Mouse (Mus musculus) limb, embryonic 11.5 days (tissue): ENCODE measurements at regions not wholly inside any gene's neighbourhood (a gene's known extent, or its start where the extent isn't known, plus 50 kb on each side); places are given as distances from the start of the nearest gene placed in this dataset.

Experiments used
- ATAC-seq: fragments of 200-750 bp; cut with Nextera tagmentation; 2 replicates; pipeline ENCODE4 v1.8.0; 2017; ENCODE audit warnings: low read depth; ENCODE audit not compliant: insufficient number of reproducible peaks, low FRiP score, low TSS enrichment
- DNase-seq: peaks from one replicate; pipeline ENCODE4 v3.0.0-alpha.2; 2015; ENCODE audit warnings: low spot score
- H3K27ac ChIP-seq: fragments of 300-500 bp; sonication (generic); replicated peaks from 2 replicates; pipeline ENCODE4 v1.5.1; 2014; ENCODE audit warnings: low read depth, mild to moderate bottlenecking, low read length
- H3K27me3 ChIP-seq: fragments of 300-500 bp; sonication (generic); 2 replicates; pipeline ENCODE4 v1.6.1; 2014; ENCODE audit warnings: mild to moderate bottlenecking, low read length, mixed read lengths; ENCODE audit not compliant: control insufficient read depth, insufficient read depth
- H3K36me3 ChIP-seq: fragments of 300-500 bp; sonication (generic); 2 replicates; pipeline ENCODE4 v1.6.1; 2014; ENCODE audit warnings: mild to moderate bottlenecking, low read length, moderate library complexity, mixed read lengths; ENCODE audit not compliant: control insufficient read depth, insufficient read depth
- H3K4me1 ChIP-seq: fragments of 300-500 bp; sonication (generic); 2 replicates; pipeline ENCODE4 v1.6.1; 2014; ENCODE audit warnings: low read length, mixed read lengths; ENCODE audit not compliant: control insufficient read depth, insufficient read depth
- H3K4me2 ChIP-seq: fragments of 300-500 bp; sonication (generic); 2 replicates; pipeline ENCODE4 v1.6.1; 2014; ENCODE audit warnings: low read depth, mild to moderate bottlenecking, moderate library complexity; ENCODE audit not compliant: severe bottlenecking
- H3K4me3 ChIP-seq: fragments of 300-500 bp; sonication (generic); 2 replicates; pipeline ENCODE4 v1.5.1; 2014; ENCODE audit warnings: low read depth, low read length
- H3K9ac ChIP-seq: fragments of 300-500 bp; sonication (generic); 2 replicates; pipeline ENCODE4 v1.6.1; 2014; ENCODE audit warnings: mild to moderate bottlenecking, low read length
- H3K9me3 ChIP-seq: fragments of 300-500 bp; sonication (generic); 2 replicates; pipeline ENCODE4 v1.6.1; 2016; ENCODE audit warnings: low read length; ENCODE audit not compliant: control insufficient read depth
- whole genome bisulfite sequencing: fragments of 180-500 bp; shearing (Covaris S2); extraction: QIAGEN DNeasy Blood & Tissue Kit; methylation state at CpG from one replicate; pipeline ENCODE4 v1.1.7; 2014; 5-methylcytosine and 5-hydroxymethylcytosine counted together

GRCm38 (mm10) chr13:42459892-42460291 is 158.6 kb downstream of the Edn1 start:
- Histone ChIP-seq H3K4me1 (no peaks in the 10 kb centered on the region), H3K9ac (no peak overlapping the region), H3K36me3 (no peaks in the 10 kb centered on the region), H3K4me2 (no peak overlapping the region), H3K9me3 (no peaks in the 10 kb centered on the region), H3K27ac (no peak overlapping the region), H3K4me3 (no peak overlapping the region), H3K27me3 (no peaks in the 10 kb centered on the region)
- no peak for ATAC-seq
- 86% methylated on average over 3 of the region's 3 CpGs for WGBS
- DNase-seq = no peak

GRCm38 (mm10) chr13:42478825-42479224 is 177.5 kb downstream of the Edn1 start:
- Histone ChIP-seq H3K4me2 (no peak overlapping the region), H3K27me3 (no peaks in the 10 kb centered on the region), H3K9me3 (no peaks in the 10 kb centered on the region), H3K27ac (no peak overlapping the region), H3K4me3 (no peak overlapping the region), H3K4me1 (no peaks in the 10 kb centered on the region), H3K9ac (no peak overlapping the region), H3K36me3 (no peaks in the 10 kb centered on the region)
- WGBS = 86% methylated on average over 3 of the region's 3 CpGs
- ATAC-seq = no peak
- DNase-seq = no peak

GRCm38 (mm10) chr13:42490956-42491680 is 189.3 kb upstream of the Phactr1 start:
- H3K4me3 ChIP-seq = no peak overlapping the region
- ATAC-seq (no peak), DNase-seq (no peak)
- H3K27ac ChIP-seq = no peak overlapping the region
- H3K36me3 ChIP-seq = no peaks in the 10 kb centered on the region
- no peaks in the 10 kb centered on the region for H3K9me3 ChIP-seq
- H3K4me2 ChIP-seq = no peak overlapping the region
- no peaks in the 10 kb centered on the region for H3K4me1 ChIP-seq
- no peak overlapping the region for H3K9ac ChIP-seq
- WGBS = 77% methylated on average over 4 of the region's 4 CpGs
- no peaks in the 10 kb centered on the region for H3K27me3 ChIP-seq

- Histone ChIP-seq H3K9me3 (no peaks in the 10 kb centered on the region), H3K27me3 (no peaks in the 10 kb centered on the region), H3K36me3 (no peaks in the 10 kb centered on the region), H3K4me2 (no peak overlapping the region), H3K9ac (no peak overlapping the region), H3K4me1 (no peaks in the 10 kb centered on the region), H3K27ac (no peak overlapping the region), H3K4me3 (no peak overlapping the region)
- no peak for DNase-seq
- ATAC-seq = no peak
- 78% methylated on average over 5 of the region's 5 CpGs for WGBS
Observed at GRCm38 (mm10) chr13:42494371-42494770, 186.1 kb upstream of the Phactr1 start.

- H3K9me3 ChIP-seq = no peaks in the 10 kb centered on the region
- no peak overlapping the region for H3K9ac ChIP-seq
- H3K36me3 ChIP-seq = no peaks in the 10 kb centered on the region
- WGBS = 84% methylated on average over 4 of the region's 4 CpGs
- H3K4me1 ChIP-seq = no peaks in the 10 kb centered on the region
- no peak overlapping the region for H3K4me2 ChIP-seq
- no peaks in the 10 kb centered on the region for H3K27me3 ChIP-seq
- ATAC-seq (no peak), DNase-seq (no peak)
- no peak overlapping the region for H3K27ac ChIP-seq
- no peak overlapping the region for H3K4me3 ChIP-seq
Observed at GRCm38 (mm10) chr13:42498351-42498750, 182.1 kb upstream of the Phactr1 start.

- no peaks in the 10 kb centered on the region for H3K4me1 ChIP-seq
Observed at GRCm38 (mm10) chr13:42507535-42507934, 172.9 kb upstream of the Phactr1 start.

GRCm38 (mm10) chr13:42518686-42519085 is 161.7 kb upstream of the Phactr1 start:
- no peak for DNase-seq
- 51% methylated on average over 4 of the region's 4 CpGs for WGBS
- Histone ChIP-seq H3K27ac (no peak overlapping the region), H3K4me1 (no peaks in the 10 kb centered on the region), H3K36me3 (no peaks in the 10 kb centered on the region), H3K4me2 (no peak overlapping the region), H3K9ac (no peak overlapping the region), H3K4me3 (no peak overlapping the region), H3K9me3 (no peaks in the 10 kb centered on the region), H3K27me3 (no peaks in the 10 kb centered on the region)
- no peak for ATAC-seq

More at GRCm38 (mm10) chr13:42507535-42507934, 172.9 kb upstream of the Phactr1 start:
- H3K9ac ChIP-seq = no peak overlapping the region
- H3K4me3 ChIP-seq = no peak overlapping the region
- no peaks in the 10 kb centered on the region for H3K36me3 ChIP-seq
- 90% methylated on average over 5 of the region's 5 CpGs for WGBS
- no peaks in the 10 kb centered on the region for H3K27me3 ChIP-seq
- no peak for ATAC-seq
- no peak overlapping the region for H3K27ac ChIP-seq
- DNase-seq = no peak
- no peak overlapping the region for H3K4me2 ChIP-seq
- no peaks in the 10 kb centered on the region for H3K9me3 ChIP-seq

- H3K36me3 ChIP-seq = no peaks in the 10 kb centered on the region
- 0 out of 2 replicates have a peak, but pooled peaks cover 2% of the 10 kb centered on the region for H3K4me1 ChIP-seq
- no peaks in the 10 kb centered on the region for H3K27me3 ChIP-seq
- no peaks in the 10 kb centered on the region for H3K9me3 ChIP-seq
- H3K27ac ChIP-seq = no peak overlapping the region
- no peak overlapping the region for H3K9ac ChIP-seq
- no peak overlapping the region for H3K4me3 ChIP-seq
- DNase-seq (no peak), ATAC-seq (no peak)
- H3K4me2 ChIP-seq = no peak overlapping the region
Observed at GRCm38 (mm10) chr13:42522553-42522952, 157.9 kb upstream of the Phactr1 start.

GRCm38 (mm10) chr13:42526163-42526562 is 154.3 kb upstream of the Phactr1 start:
- no peak overlapping the region for H3K4me2 ChIP-seq
- no peak overlapping the region for H3K27ac ChIP-seq
- 0 out of 2 replicates have a peak, but pooled peaks cover 2% of the 10 kb centered on the region for H3K4me1 ChIP-seq
- no peaks in the 10 kb centered on the region for H3K36me3 ChIP-seq
- H3K4me3 ChIP-seq = no peak overlapping the region
- no peaks in the 10 kb centered on the region for H3K27me3 ChIP-seq
- no peak overlapping the region for H3K9ac ChIP-seq
- H3K9me3 ChIP-seq = no peaks in the 10 kb centered on the region
- no peak for ATAC-seq
- DNase-seq = no peak
- 76% methylated on average over 4 of the region's 4 CpGs for WGBS
